Mouse (Mus musculus) midbrain, embryonic 11.5 days (tissue): ENCODE data around the gene Pramel1. TPM values are rescaled to one million over a fixed set of nuclear protein-coding genes. Genes with fewer than 3 reads are reported as not detected.

Experiments used
- ATAC-seq: fragments of 200-750 bp; cut with Nextera tagmentation; 2 replicates; pipeline ENCODE4 v1.8.0; 2017; ENCODE audit warnings: moderate TSS enrichment, moderate library complexity; ENCODE audit not compliant: low FRiP score
- DNase-seq: peaks from one replicate; pipeline ENCODE4 v3.0.0; 2015; ENCODE audit warnings: low spot score; ENCODE audit errors: missing footprints
- H3K27ac ChIP-seq: fragments of 300-500 bp; sonication (generic); 2 replicates; pipeline ENCODE4 v1.5.1; 2014; ENCODE audit warnings: low read depth, low read length
- H3K27me3 ChIP-seq: fragments of 300-500 bp; sonication (generic); 2 replicates; pipeline ENCODE4 v1.6.1; 2014; ENCODE audit warnings: mild to moderate bottlenecking, low read length, moderate library complexity, mixed read lengths; ENCODE audit not compliant: control insufficient read depth, insufficient read depth
- H3K36me3 ChIP-seq: fragments of 300-500 bp; sonication (generic); 2 replicates; pipeline ENCODE4 v1.6.1; 2014; ENCODE audit warnings: mild to moderate bottlenecking, low read length, moderate library complexity, mixed read lengths; ENCODE audit not compliant: control insufficient read depth, insufficient read depth
- H3K4me1 ChIP-seq: fragments of 300-500 bp; sonication (generic); 2 replicates; pipeline ENCODE4 v1.6.1; 2014; ENCODE audit warnings: low read length; ENCODE audit not compliant: control insufficient read depth, insufficient read depth
- H3K4me2 ChIP-seq: fragments of 300-500 bp; sonication (generic); 2 replicates; pipeline ENCODE4 v1.6.1; 2014; ENCODE audit warnings: mild to moderate bottlenecking, moderate library complexity
- H3K4me3 ChIP-seq: fragments of 300-500 bp; sonication (generic); 2 replicates; pipeline ENCODE4 v1.5.1; 2014; ENCODE audit warnings: low read depth, low read length
- H3K9ac ChIP-seq: fragments of 300-500 bp; sonication (generic); 2 replicates; pipeline ENCODE4 v1.6.1; 2014; ENCODE audit warnings: low read length
- H3K9me3 ChIP-seq: fragments of 300-500 bp; sonication (generic); 2 replicates; pipeline ENCODE4 v1.6.1; 2016; ENCODE audit warnings: low read length; ENCODE audit not compliant: control insufficient read depth
- WGBS: fragments of 180-500 bp; shearing (Covaris S2); extraction: QIAGEN DNeasy Blood & Tissue Kit; methylation state at CpG from one replicate; pipeline ENCODE4 v1.1.7; 2014; 5-methylcytosine and 5-hydroxymethylcytosine counted together
- polyA plus RNA-seq: library from polyadenylated mRNA; unstranded; fragments of >200 nt; fragmentation: Nextera tagmentation; extraction: Ambion mirVana; gene quantifications from 2 replicates; pipeline ENCODE4 v1.2.1, GENCODE M21; 2014

The Pramel1 gene
- polyA plus RNA-seq, 1 experiment from 2014 or later = not detected

GRCm38 (mm10) chr4:143379480-143379879 is 14.7 kb upstream of the Pramel1 start:
- peak overlapping the region; percentile 22; the same call in 1 of the 2 replicates for H3K4me2 ChIP-seq
- ATAC-seq = peak; percentile 64
- H3K4me1 ChIP-seq = peaks cover 12% of the 10 kb centered on the region
- no peaks in the 10 kb centered on the region for H3K9me3 ChIP-seq
- peak; percentile 90 for DNase-seq
- H3K27me3 ChIP-seq = no peaks in the 10 kb centered on the region
- H3K4me3 ChIP-seq = no peak overlapping the region
- 28% methylated on average over 7 of the region's 7 CpGs for WGBS
- H3K36me3 ChIP-seq = no peaks in the 10 kb centered on the region
- peak overlapping the region; percentile 17; the same call in 1 of the 2 replicates for H3K27ac ChIP-seq
- no peak overlapping the region; the same call in 1 of the 2 replicates for H3K9ac ChIP-seq

- H3K27me3 ChIP-seq = no peaks in the 10 kb centered on the region
- H3K9me3 ChIP-seq = no peaks in the 10 kb centered on the region
- no peaks in the 10 kb centered on the region for H3K36me3 ChIP-seq
- peak; percentile 79 for ATAC-seq
- 18% methylated on average over 15 of the region's 15 CpGs for whole genome bisulfite sequencing
- H3K4me3 ChIP-seq = no peak overlapping the region
- DNase-seq = peak; percentile 93
- peaks cover 12% of the 10 kb centered on the region for H3K4me1 ChIP-seq
- peak overlapping the region; percentile 22; the same call in 1 of the 2 replicates for H3K4me2 ChIP-seq
- peak overlapping the region; percentile 31 for H3K9ac ChIP-seq
- peak overlapping the region; percentile 44; the same call in 1 of the 2 replicates for H3K27ac ChIP-seq
Observed at GRCm38 (mm10) chr4:143379931-143380715, 14.1 kb upstream of the Pramel1 start.

DNA sequence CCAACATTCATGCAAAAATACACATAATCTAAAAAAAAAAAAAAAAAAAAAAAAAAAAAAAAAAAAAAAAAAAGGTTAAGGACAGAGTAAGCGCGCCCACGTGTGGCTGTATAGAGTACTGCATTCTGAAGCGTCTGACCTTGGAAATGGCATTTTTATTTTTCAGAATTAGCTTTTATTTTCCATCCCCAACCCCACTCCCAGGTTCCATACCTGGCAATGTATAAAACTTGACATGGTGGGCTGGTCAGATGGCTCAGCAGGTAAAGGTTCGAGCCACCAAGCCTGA is 13.6 kb upstream of the Pramel1 start:
- ATAC-seq = no peak
- DNase-seq = peak; percentile 94
- H3K36me3 ChIP-seq = no peaks in the 10 kb centered on the region
- WGBS = under 1% methylated on average over 5 of the region's 5 CpGs
- no peak overlapping the region for H3K4me3 ChIP-seq
- no peaks in the 10 kb centered on the region for H3K27me3 ChIP-seq
- H3K4me2 ChIP-seq = no peak overlapping the region
- H3K9ac ChIP-seq = no peak overlapping the region
- peaks cover 12% of the 10 kb centered on the region for H3K4me1 ChIP-seq
- no peak overlapping the region for H3K27ac ChIP-seq
- H3K9me3 ChIP-seq = no peaks in the 10 kb centered on the region

DNA sequence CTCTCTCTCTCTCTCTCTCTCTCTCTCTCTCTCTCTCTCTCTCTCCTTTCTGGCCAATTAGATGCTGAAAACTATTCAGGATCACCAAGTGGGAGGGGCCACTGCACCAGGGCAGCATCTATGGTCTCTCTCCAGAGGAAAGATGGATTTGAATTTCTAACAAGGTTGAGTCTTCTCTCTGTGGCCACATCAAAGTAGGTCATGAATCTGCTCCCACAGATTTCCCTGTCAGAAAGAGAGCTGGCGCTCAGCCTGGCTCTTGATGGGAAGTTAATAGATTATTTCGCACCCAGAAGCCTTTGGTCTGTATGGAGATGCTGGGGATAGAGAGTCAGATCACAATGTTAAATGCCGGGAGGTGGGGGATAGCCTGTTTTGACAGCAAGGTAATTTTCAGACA is 12.1 kb upstream of the Pramel1 start:
- WGBS = 65% methylated on average over 3 of the region's 3 CpGs

DNA sequence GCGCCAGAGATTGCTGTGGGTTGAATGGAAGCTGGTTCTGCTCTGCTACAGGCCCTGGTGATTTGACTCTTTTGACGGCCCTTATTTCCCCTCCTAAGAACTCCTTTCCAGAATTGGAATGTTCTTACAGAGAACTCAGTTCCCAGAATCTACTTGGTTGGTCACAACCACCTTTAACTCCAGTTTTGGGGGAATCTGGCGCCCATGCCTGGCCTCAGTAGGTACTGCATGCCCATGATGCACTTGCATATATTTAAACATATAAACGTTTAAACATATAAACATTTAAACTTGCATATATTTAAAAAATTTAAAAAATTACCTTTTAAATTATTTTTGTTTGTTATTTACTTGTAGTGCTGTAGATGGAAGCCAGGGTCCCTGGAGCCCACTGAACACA is 10.6 kb upstream of the Pramel1 start:
- Histone ChIP-seq H3K4me3 (no peak overlapping the region), H3K27ac (no peak overlapping the region), H3K9me3 (no peaks in the 10 kb centered on the region), H3K4me2 (no peak overlapping the region), H3K4me1 (peaks cover 12% of the 10 kb centered on the region), H3K27me3 (no peaks in the 10 kb centered on the region), H3K36me3 (no peaks in the 10 kb centered on the region), H3K9ac (no peak overlapping the region)
- WGBS = 45% methylated on average over 4 of the region's 4 CpGs
- DNase-seq = peak; percentile 91
- ATAC-seq = no peak

More for the DNA sequence above, 12.1 kb upstream of the Pramel1 start:
- Histone ChIP-seq H3K4me2 (no peak overlapping the region), H3K4me3 (no peak overlapping the region), H3K4me1 (peaks cover 12% of the 10 kb centered on the region), H3K9ac (no peak overlapping the region), H3K27ac (no peak overlapping the region), H3K9me3 (no peaks in the 10 kb centered on the region), H3K36me3 (no peaks in the 10 kb centered on the region), H3K27me3 (no peaks in the 10 kb centered on the region)
- DNase-seq (no peak), ATAC-seq (no peak)

DNA sequence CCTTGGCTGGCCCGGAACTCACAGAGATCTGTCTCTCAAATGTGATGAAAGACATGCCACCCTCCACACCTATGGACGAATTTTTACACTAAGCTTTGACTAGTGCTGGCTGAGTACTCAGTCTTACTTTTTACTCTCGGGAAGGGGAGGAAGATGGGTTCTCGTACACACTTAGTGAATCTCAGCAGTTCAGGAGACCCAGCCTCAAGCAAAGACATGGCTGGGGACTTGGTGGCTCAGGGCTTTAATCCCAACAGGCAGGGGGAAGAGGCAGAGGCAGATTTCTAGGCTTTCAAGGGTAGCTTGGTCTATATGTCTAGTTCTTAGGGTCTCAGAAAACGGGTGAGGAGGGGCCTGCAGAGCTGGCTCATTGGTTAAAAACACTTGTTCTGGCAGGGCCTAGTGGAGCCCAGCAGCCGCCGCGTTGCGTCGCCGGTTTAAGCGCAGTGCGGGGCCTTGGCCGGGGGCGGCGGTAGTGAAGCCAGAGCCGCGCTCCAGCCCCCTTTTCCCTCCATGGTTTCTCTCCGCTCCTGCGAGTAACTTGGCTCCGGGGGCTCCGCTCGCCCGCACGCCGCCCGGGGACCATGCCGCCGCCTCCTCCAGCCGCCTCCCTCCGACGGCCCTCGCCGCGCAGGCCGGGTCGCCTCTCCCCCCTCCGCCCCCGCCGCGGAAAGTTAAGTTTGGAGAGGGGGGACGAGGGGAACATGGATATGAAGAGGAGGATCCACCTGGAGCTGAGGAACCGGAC is 5.1 kb upstream of the Pramel1 start:
- H3K9ac ChIP-seq = peak overlapping the region; percentile 52; the same call in 1 of the 2 replicates
- H3K27ac ChIP-seq = no peak overlapping the region
- peak; percentile 90 for ATAC-seq
- H3K9me3 ChIP-seq = no peaks in the 10 kb centered on the region; the same call in 1 of the 2 replicates
- H3K4me1 ChIP-seq = no peaks in the 10 kb centered on the region
- no peaks in the 10 kb centered on the region; the same call in 1 of the 2 replicates for H3K27me3 ChIP-seq
- H3K4me2 ChIP-seq = peak overlapping the region; percentile 45
- peak; percentile 97 for DNase-seq
- H3K36me3 ChIP-seq = no peaks in the 10 kb centered on the region
- peak overlapping the region; percentile 21; the same call in 1 of the 2 replicates for H3K4me3 ChIP-seq
- WGBS = 10% methylated on average over 34 of the region's 43 CpGs

DNA sequence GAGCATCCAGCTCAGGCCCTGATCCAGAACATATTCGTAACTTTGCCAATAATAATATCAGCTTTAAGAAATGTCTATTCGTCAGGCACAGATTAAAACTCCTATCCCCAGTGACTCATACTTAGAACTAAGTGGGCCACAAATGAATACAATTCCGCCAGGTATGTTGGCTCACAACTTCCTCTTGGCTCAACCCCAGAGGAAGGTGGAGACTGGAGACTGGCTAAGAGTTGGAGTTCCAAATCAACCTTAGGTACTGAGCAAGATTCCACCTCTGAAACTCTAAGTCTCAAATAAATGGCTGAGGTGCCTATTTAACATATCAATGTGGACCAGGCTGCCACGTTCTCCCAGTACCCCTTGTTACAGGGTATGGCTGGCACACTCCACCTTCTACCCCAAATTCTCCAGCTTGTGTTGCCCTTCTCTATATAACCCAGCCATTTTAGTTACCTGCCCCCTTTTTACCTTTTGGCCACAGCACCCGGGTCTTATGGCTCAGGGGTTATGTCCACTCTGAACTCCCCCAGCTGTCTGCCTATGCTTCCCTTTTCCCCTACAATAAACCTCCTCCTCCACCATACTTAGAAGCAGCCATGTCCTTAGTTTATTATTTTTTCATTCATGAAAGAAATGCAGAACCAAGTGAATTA is 17.5 kb downstream of the Pramel1 start:
- Histone ChIP-seq H3K4me1 (peaks cover 2% of the 10 kb centered on the region; the same call in 1 of the 2 replicates), H3K27ac (no peak overlapping the region), H3K4me3 (peak overlapping the region; percentile 46), H3K27me3 (no peaks in the 10 kb centered on the region), H3K36me3 (peaks cover 6% of the 10 kb centered on the region; the same call in 1 of the 2 replicates), H3K4me2 (peak overlapping the region; percentile 48), H3K9me3 (peaks cover 3% of the 10 kb centered on the region; the same call in 1 of the 2 replicates), H3K9ac (peak overlapping the region; percentile 66)
- DNase-seq (no peak), ATAC-seq (peak; percentile 22)
- 75% methylated on average over 5 of the region's 5 CpGs for WGBS

DNA sequence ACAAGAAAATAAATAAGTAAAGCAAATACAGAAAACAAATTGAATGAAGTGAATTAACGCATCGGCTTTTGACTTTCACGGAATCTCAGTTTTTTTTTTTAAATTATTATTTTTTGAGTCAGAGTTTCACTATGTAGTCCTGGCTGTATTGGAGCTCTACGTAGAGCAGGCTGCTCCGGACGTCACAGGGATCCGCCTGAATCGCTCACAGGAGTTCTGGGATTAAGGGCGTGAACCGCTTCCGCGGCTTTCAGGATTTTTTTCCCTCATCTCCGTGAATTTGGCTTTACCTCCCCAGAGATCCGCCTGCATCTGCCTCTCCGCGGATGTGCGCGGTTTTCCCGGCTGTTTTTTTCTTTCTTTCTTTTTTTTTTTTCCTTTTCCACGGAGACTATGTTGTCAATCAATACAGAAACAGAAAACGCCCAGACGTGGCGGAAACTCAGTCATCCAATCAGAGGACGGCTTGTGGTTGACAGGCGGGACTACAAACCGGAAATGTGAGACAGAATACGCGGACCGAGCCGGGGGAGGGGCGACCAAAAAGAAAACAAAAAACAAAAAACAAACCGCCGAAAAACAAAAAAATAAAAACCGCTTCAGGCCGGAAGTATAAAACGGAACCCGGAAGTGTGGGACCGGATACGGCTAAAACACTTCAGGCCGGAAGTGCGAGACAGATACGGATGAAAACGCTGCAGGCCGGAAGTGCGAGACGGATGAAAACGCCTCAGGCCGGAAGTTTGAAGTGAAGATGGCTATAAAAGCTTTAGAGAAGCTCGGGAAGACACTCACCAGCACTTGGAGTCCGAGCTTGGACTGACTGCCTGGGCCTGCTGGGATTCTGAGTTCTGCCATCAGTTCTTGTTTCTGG is 18.2 kb downstream of the Pramel1 start, which contains the start of gene Pramef8:
Gene Pramef8, plus strand, starts transcription at position 208 of the 874 bp plus-strand sequence.
- Histone ChIP-seq H3K36me3 (peaks cover 9% of the 10 kb centered on the region), H3K27ac (peak within 1 kb of the TSS; percentile 60), H3K27me3 (no peaks in the 10 kb centered on the region), H3K4me2 (peak within 1 kb of the TSS; percentile 48), H3K4me3 (peak within 1 kb of the TSS; percentile 46), H3K9me3 (peaks cover 3% of the 10 kb centered on the region; the same call in 1 of the 2 replicates), H3K9ac (peak within 1 kb of the TSS; percentile 66), H3K4me1 (peaks cover 2% of the 10 kb centered on the region; the same call in 1 of the 2 replicates)
- peak; percentile 99 for DNase-seq
- ATAC-seq = peak; percentile 95
- 1% methylated on average over 50 of the region's 50 CpGs for WGBS
